In the genomic region with DNA sequence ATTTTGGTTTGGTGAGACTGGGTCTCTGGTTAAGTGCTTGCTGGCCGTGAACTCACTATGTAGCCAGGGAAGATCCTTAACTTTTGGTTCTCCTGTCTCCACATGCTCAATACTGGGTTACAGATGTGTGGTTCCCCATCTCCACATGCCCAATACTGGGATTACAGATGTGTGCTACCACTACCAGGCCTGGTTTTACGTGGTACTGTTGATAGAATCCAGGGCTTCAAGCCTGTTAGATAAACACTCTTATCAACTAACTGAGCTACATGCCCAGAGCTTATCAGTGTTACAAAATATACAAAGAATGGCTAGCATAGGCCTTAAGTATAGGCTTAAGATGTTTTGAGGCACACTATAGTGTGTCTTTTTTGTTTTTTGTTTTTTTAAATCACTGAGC, we compare ENCODE assay signal across 30 mouse cellular contexts.
DNase-seq lines count a peak whose midpoint lies in the region; ATAC-seq and TF ChIP-seq lines count a peak whose summit lies in the region.
"Had no signal": no experiment of that assay in that cellular context is flagged by ENCODE, and none has a peak within 500 bp of the region (broad histone marks: within the 10 kb centered on the region; RNA-seq: fewer than 3 reads in every experiment).

No protein-coding gene starts in this region.

- H3K9me3 ChIP-seq in liver, embryonic 13.5 days (replicated peaks), result no peaks in the 10 kb centered on the region
- H3K9me3 ChIP-seq in liver, postnatal 0 days (ENCODE audit: low read length), result no peaks in the 10 kb centered on the region
- no peaks in the 10 kb centered on the region for H3K9me3 ChIP-seq in MEL (replicated peaks; ENCODE audit: insufficient read depth, low read length)
- H3K9me3 ChIP-seq in liver, embryonic 15.5 days (replicated peaks), result no peaks in the 10 kb centered on the region
- H3K9me3 ChIP-seq: forebrain, embryonic 10.5 days; forebrain, embryonic 13.5 days; heart, embryonic 12.5 days; heart, embryonic 15.5 days; hindbrain, embryonic 10.5 days had no signal

- WGBS in liver, embryonic 13.5 days (ENCODE audit: insufficient replicate concordance), result 29% methylated on average over 2 of the region's 2 CpGs
- WGBS in liver, postnatal 0 days (ENCODE audit: insufficient replicate concordance), result 31% methylated on average over 2 of the region's 2 CpGs
- WGBS in liver, embryonic 15.5 days (ENCODE audit: insufficient replicate concordance), result 29% methylated on average over 2 of the region's 2 CpGs

- no peaks in the 10 kb centered on the region for H3K36me3 ChIP-seq in liver, embryonic 13.5 days
- H3K36me3 ChIP-seq in liver, postnatal 0 days (replicated peaks; ENCODE audit: insufficient read depth, low read length), result no peaks in the 10 kb centered on the region
- peaks cover 0 to 62% of the 10 kb centered on the region in 2 experiments; a peak in 2 of 4 replicates for H3K36me3 ChIP-seq in MEL (ENCODE audit: control insufficient read depth in 1 of 2, insufficient read depth in 2 of 2, low read length in 2 of 2)
- H3K36me3 ChIP-seq in liver, embryonic 15.5 days (replicated peaks), result no peaks in the 10 kb centered on the region
- H3K36me3 ChIP-seq: forebrain, embryonic 10.5 days; heart, embryonic 12.5 days; heart, embryonic 15.5 days; hindbrain, embryonic 10.5 days had no signal

- H3K9ac ChIP-seq in liver, embryonic 13.5 days, result no peak overlapping the region
- no peak overlapping the region for H3K9ac ChIP-seq in liver, postnatal 0 days (replicated peaks)
- peak overlapping the region; percentile 3; the same call in 1 of the 2 replicates for H3K9ac ChIP-seq in MEL (ENCODE audit: control insufficient read depth, low read depth, low read length, poor library complexity, severe bottlenecking)
- H3K9ac ChIP-seq in liver, embryonic 15.5 days, result no peak overlapping the region
- H3K9ac ChIP-seq: forebrain, embryonic 13.5 days; forebrain, postnatal 0 days; heart, embryonic 12.5 days; heart, embryonic 15.5 days; hindbrain, embryonic 14.5 days had no signal

- no peaks in the 10 kb centered on the region for H3K27me3 ChIP-seq in liver, embryonic 13.5 days
- H3K27me3 ChIP-seq in liver, postnatal 0 days (ENCODE audit: insufficient read depth, low read length), result no peaks in the 10 kb centered on the region
- no peaks in the 10 kb centered on the region for H3K27me3 ChIP-seq in MEL (ENCODE audit: control insufficient read depth in 1 of 2, insufficient read depth in 2 of 2, low read length in 2 of 2)
- no peaks in the 10 kb centered on the region for H3K27me3 ChIP-seq in liver, embryonic 15.5 days
- H3K27me3 ChIP-seq: CH12.LX; forebrain, embryonic 13.5 days; heart, embryonic 12.5 days; heart, embryonic 15.5 days had no signal

- no peaks in the 10 kb centered on the region for H3K79me2 ChIP-seq in MEL (ENCODE audit: control insufficient read depth, insufficient read depth, low read length, poor library complexity)

- H3K4me2 ChIP-seq in liver, embryonic 13.5 days, result no peak overlapping the region
- no peak overlapping the region for H3K4me2 ChIP-seq in liver, postnatal 0 days (ENCODE audit: low read depth, low read length)
- H3K4me2 ChIP-seq in liver, embryonic 15.5 days, result no peak overlapping the region
- H3K4me2 ChIP-seq: forebrain, embryonic 13.5 days; heart, embryonic 12.5 days; heart, embryonic 15.5 days; hindbrain, embryonic 14.5 days had no signal

- no peak for TF ChIP-seq POLR2A in MEL (IDR thresholded peaks at IDR 0.05; ENCODE audit: control insufficient read depth in 1 of 2, insufficient read depth in 1 of 2, low read depth in 1 of 2, low read length in 2 of 2, poor library complexity in 1 of 2)

- no peak for TF ChIP-seq RAD21 in MEL (IDR thresholded peaks at IDR 0.05; ENCODE audit: low read depth, low read length)

- H3K4me1 ChIP-seq in liver, embryonic 13.5 days (replicated peaks), result peaks cover 24% of the 10 kb centered on the region
- no peaks in the 10 kb centered on the region for H3K4me1 ChIP-seq in liver, postnatal 0 days (ENCODE audit: insufficient read depth)
- H3K4me1 ChIP-seq in MEL (ENCODE audit: control insufficient read depth in 1 of 2, insufficient read depth in 2 of 2, low read length in 2 of 2), result peaks cover 59 to 63% of the 10 kb centered on the region in 2 experiments
- peaks cover 17% of the 10 kb centered on the region for H3K4me1 ChIP-seq in liver, embryonic 15.5 days (replicated peaks)
- H3K4me1 ChIP-seq: forebrain, embryonic 10.5 days; forebrain, embryonic 13.5 days had no signal

- ATAC-seq in liver, embryonic 13.5 days (ENCODE audit: low read depth), result peak; percentile 64
- ATAC-seq in liver, postnatal 0 days, result no peak
- peak; percentile 59 for ATAC-seq in liver, embryonic 15.5 days (ENCODE audit: insufficient read depth)
- ATAC-seq: activated CD4-positive, CD25-positive, alpha-beta regulatory T cell, adult 4 months; forebrain, embryonic 13.5 days; hindbrain, postnatal 0 days; inflammation-experienced regulatory T-cells, adult 6 months had no signal

- no peak for TF ChIP-seq EP300 in liver, postnatal 0 days (IDR thresholded peaks at IDR 0.05; ENCODE audit: low read depth)
- peak; percentile 75 to 84 for TF ChIP-seq EP300 in MEL (IDR thresholded peaks at IDR 0.05; ENCODE audit: low read depth in 1 of 2, low read length in 2 of 2)

- H3K4me3 ChIP-seq in liver, embryonic 13.5 days (replicated peaks), result no peak overlapping the region
- H3K4me3 ChIP-seq in liver, postnatal 0 days (ENCODE audit: low read depth, low read length), result no peak overlapping the region
- no peak overlapping the region for H3K4me3 ChIP-seq in MEL (ENCODE audit: control insufficient read depth in 1 of 2, insufficient read depth in 1 of 2, low read depth in 2 of 2, low read length in 2 of 2)
- H3K4me3 ChIP-seq in liver, embryonic 15.5 days (replicated peaks), result no peak overlapping the region
- H3K4me3 ChIP-seq: forebrain, embryonic 10.5 days; forebrain, embryonic 13.5 days; gastrocnemius, adult 2 months; heart, embryonic 12.5 days; heart, embryonic 15.5 days; hindbrain, embryonic 10.5 days had no signal

- no peak for TF ChIP-seq CTCF in liver, postnatal 0 days (IDR thresholded peaks at IDR 0.05; ENCODE audit: low read depth)
- TF ChIP-seq CTCF in MEL (IDR thresholded peaks at IDR 0.05 in 2 of 3, conservative IDR thresholded peaks at IDR 0.05 in 1 of 3; ENCODE audit: control insufficient read depth in 1 of 3, insufficient read depth in 1 of 3, low read depth in 2 of 3, low read length in 3 of 3, poor library complexity in 1 of 3, severe bottlenecking in 1 of 3), result no peak

- 0 out of 2 replicates have a peak overlapping the region, but pooled peaks have one; percentile 13 for H3K27ac ChIP-seq in liver, embryonic 13.5 days
- H3K27ac ChIP-seq in liver, postnatal 0 days (ENCODE audit: low read depth), result no peak overlapping the region
- peak overlapping the region; percentile 74 for H3K27ac ChIP-seq in MEL (ENCODE audit: control insufficient read depth, low read depth, low read length)
- no peak overlapping the region for H3K27ac ChIP-seq in liver, embryonic 15.5 days (replicated peaks)
- H3K27ac ChIP-seq: forebrain, embryonic 10.5 days; forebrain, embryonic 13.5 days; gastrocnemius, adult 2 months; heart, embryonic 15.5 days; hindbrain, embryonic 10.5 days; hindbrain, embryonic 14.5 days; hindbrain, postnatal 0 days had no signal

- no peak for DNase-seq in liver, embryonic 13.5 days
- no peak for DNase-seq in liver, postnatal 0 days
- peak; percentile 46 for DNase-seq in MEL (ENCODE audit: low read depth, low spot score)
- DNase-seq in yolk sac, embryonic 10.5 days (ENCODE audit: low spot score), result peak; percentile 42
- DNase-seq in embryo, embryonic 10 days (ENCODE audit: low spot score), result no peak
- no peak for DNase-seq in heart, adult 8-10 months (ENCODE audit: low spot score)
- DNase-seq: adrenal gland, adult 8-10 months; adrenal gland, postnatal 25 days; B cell, adult 2 months; cerebellum, adult 11-12 months; cerebellum, adult 8-10 months; cerebellum, postnatal 14 days; embryo, embryonic 11 days; forebrain, postnatal 0 days; gastrocnemius, adult 2 months; gastrocnemius, postnatal 14 days; heart, adult 11 months; heart, postnatal 10 days; heart, postnatal 36 days had no signal

TF ChIP-seq in MEL, 35 proteins besides CTCF, POLR2A, EP300 and RAD21:
- TF ChIP-seq USF2 (IDR thresholded peaks at IDR 0.05; ENCODE audit: borderline replicate concordance in 1 of 2, insufficient read depth in 1 of 2, low read depth in 1 of 2, low read length in 2 of 2), result no peak
- TF ChIP-seq TCF12 (IDR thresholded peaks at IDR 0.05; ENCODE audit: low read depth, low read length), result peak; percentile 67
- TF ChIP-seq SIN3A (IDR thresholded peaks at IDR 0.05; ENCODE audit: low read length), result peak; percentile 20; the same call in 1 of the 2 replicates
- TF ChIP-seq MAZ (IDR thresholded peaks at IDR 0.05; ENCODE audit: low read depth, low read length), result 0 out of 2 replicates have a peak, but pooled peaks have one; percentile 20
- TF ChIP-seq MAFK (IDR thresholded peaks at IDR 0.05; ENCODE audit: borderline replicate concordance, low read depth, low read length), result no peak
- TF ChIP-seq MEF2A (IDR thresholded peaks at IDR 0.05; ENCODE audit: extremely low read depth, insufficient replicate concordance, low read depth, low read length, poor library complexity, severe bottlenecking), result no peak
- TF ChIP-seq HCFC1 (IDR thresholded peaks at IDR 0.05; ENCODE audit: low read depth, low read length), result peak; percentile 38; the same call in 1 of the 2 replicates
- no peak for TF ChIP-seq POLR2AphosphoS2 (IDR thresholded peaks at IDR 0.05; ENCODE audit: low read length)
- TF ChIP-seq GATA1 (IDR thresholded peaks at IDR 0.05; ENCODE audit: low read depth, low read length), result peak; percentile 92
- TF ChIP-seq MXI1 (IDR thresholded peaks at IDR 0.05; ENCODE audit: low read depth, low read length), result 0 out of 2 replicates have a peak, but pooled peaks have one; percentile 12
- no peak for TF ChIP-seq POLR2AphosphoS5 (IDR thresholded peaks at IDR 0.05; ENCODE audit: borderline replicate concordance, low read depth, low read length)
- peak; percentile 69 for TF ChIP-seq ETS1 (IDR thresholded peaks at IDR 0.05; ENCODE audit: low read depth, low read length)
- no peak for TF ChIP-seq UBTF (IDR thresholded peaks at IDR 0.05; ENCODE audit: borderline replicate concordance, insufficient read depth, low read depth, low read length)
- TF ChIP-seq CHD2 (IDR thresholded peaks at IDR 0.05; ENCODE audit: low read length), result no peak
- no peak for TF ChIP-seq GABPA (IDR thresholded peaks at IDR 0.05; ENCODE audit: low read depth, low read length)
- TF ChIP-seq MYC (IDR thresholded peaks at IDR 0.05; ENCODE audit: low read depth, low read length), result no peak
- TF ChIP-seq MAX (IDR thresholded peaks at IDR 0.05; ENCODE audit: low read length), result 0 out of 2 replicates have a peak, but pooled peaks have one; percentile 58
- no peak for TF ChIP-seq SMC3 (IDR thresholded peaks at IDR 0.05; ENCODE audit: low read depth, low read length)

Comparison
In these comparisons a context has a peak if more than half of its experiments do, and no peak if none do; other contexts are left out.
1. H3K27ac ChIP-seq: peak in liver, embryonic 13.5 days (single experiment) and MEL (single experiment); none in liver, postnatal 0 days (single experiment) and liver, embryonic 15.5 days (single experiment).
2. DNase-seq: peak in MEL (single experiment) and yolk sac, embryonic 10.5 days (single experiment); none in liver, embryonic 13.5 days (single experiment), liver, postnatal 0 days (single experiment), embryo, embryonic 10 days (single experiment) and heart, adult 8-10 months (single experiment).